Mouse (Mus musculus) megakaryocyte, adult 5-6 weeks (primary cell): ENCODE data around the gene Dclk1. TPM values are rescaled to one million over a fixed set of nuclear protein-coding genes. Genes with fewer than 3 reads are reported as not detected.

Experiments
- ATAC-seq: 2 replicates; pipeline ENCODE4 v1.8.0; 2016; ENCODE audit warnings: mild to moderate bottlenecking, inconsistent platforms; ENCODE audit not compliant: poor library complexity, severe bottlenecking
- total RNA-seq, 2 experiments: library from RNA; stranded (forward) in 1 of 2; stranded (reverse) in 1 of 2; fragments of 153-499, 151-499 nt in 1 of 2; fragments of 221-1000, 200-1000 nt in 1 of 2; gene quantifications; 2 replicates each; pipeline versions ENCODE4 v1.2.3 to v1.2.4; 2015 to 2017

The Dclk1 gene
- total RNA-seq, 2 experiments from 2014 or later, result not detected

DNA sequence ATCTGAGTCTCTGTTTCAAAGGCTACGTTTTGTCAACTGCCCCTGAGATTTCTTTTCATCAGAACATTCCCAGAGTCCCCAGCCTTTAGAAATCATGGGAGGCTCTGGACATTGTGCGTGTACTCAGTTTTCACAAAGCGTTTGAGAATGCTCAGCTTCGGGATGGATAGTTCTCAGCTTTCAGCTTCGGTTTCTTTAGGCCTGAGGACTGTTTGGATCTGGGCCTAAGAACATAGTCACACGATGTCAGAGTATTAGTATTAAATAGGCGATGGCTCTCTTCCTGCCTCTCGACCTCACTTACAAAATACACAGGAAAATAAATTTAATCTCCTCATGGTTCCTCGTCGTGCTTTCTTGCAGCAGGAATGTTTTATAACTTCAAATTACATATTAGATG lies 327.4 kb downstream of the Dclk1 start:
- no peak for ATAC-seq

DNA sequence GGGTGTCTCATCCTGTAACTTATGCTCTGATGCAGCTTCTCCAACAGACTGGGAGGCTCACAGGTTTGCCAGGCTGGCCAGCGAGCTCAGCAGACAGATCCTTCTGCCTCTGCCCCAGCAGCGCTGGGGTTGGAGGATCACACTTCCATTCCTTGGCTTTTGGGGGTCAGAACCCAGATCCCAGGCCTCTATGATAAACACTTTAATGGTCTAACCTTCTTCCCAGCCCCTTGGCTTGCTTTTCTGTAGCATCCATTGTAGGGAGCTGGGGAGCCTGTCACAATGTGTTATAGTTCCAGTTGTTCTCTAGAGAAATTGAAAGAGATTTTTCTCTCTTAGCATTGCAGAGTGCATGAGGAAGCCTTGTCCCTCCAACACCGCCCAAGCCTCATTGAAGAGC lies 328.9 kb downstream of the Dclk1 start:
- ATAC-seq, result no peak

DNA sequence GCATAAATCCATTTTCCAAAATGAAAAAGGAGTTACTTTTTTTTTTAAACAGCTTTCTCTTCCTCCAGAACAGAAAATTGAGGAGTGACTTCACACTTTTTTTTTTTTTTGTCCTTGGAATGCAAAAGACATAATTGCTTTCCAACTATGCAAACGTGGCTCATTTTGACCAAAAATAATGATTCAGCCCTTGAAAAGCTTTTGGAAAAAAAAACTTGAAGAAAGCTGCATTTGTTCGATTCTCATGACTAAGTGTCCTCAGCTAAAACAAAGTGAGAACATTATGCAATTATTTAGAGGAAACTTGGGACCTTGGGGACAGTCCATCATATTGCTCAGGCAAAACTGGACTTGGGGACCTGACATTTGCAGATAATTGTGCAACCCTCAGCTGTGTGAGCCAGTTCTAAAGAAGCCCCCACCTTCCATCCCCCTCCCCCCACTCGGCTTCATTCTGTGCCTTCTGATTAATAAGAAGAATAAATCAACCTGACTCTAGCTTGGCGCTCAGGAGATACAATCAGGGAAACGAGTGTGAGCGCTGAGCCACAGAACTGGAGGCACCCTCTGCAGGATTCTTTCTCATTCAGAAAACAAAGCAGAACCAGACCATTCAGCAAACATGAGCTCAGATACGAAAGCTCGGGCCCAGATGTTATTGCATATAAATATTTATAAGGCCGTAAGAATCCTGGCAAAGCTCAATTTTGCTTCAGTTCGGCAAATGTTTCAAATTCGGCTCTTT lies 329.6 kb downstream of the Dclk1 start:
- ATAC-seq, result no peak

DNA sequence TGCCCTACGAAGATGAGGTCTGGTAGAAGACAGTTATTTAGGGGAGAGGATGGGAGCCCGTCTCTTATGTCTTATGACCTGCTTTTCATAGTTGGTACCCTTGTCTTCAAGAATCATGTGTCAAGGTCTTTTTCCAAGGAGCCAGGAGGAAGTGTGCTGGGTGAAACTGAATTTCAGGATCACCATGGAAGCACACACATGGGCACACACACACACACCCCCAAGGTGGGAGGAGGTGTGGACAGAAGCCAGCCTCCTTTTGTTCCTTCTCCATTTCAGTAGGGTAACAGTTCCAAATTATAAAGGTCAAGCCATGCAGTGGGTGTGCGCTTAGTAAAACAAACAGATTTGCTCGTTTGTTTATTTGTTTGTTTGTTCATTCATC lies 330.1 kb downstream of the Dclk1 start:
- ATAC-seq, result no peak

DNA sequence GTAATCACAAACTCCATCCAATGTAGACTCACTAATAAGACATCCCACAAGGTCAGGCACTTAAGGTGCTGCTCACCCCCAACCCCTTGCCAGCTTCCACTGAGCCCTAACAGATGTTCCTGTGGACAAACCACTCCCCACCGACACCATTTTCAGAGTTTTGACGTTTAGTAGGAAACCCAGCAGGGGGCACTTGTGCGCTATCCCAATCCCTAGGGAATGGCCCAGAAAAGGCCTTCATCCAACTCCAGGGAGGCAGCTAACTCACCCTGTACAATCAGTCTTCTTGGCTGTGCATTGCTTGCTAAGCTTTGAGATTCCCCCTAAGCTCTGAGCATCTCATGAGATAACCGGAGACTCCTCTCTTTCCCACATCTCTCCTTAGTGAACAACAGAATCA lies 331.8 kb downstream of the Dclk1 start:
- no peak for ATAC-seq

DNA sequence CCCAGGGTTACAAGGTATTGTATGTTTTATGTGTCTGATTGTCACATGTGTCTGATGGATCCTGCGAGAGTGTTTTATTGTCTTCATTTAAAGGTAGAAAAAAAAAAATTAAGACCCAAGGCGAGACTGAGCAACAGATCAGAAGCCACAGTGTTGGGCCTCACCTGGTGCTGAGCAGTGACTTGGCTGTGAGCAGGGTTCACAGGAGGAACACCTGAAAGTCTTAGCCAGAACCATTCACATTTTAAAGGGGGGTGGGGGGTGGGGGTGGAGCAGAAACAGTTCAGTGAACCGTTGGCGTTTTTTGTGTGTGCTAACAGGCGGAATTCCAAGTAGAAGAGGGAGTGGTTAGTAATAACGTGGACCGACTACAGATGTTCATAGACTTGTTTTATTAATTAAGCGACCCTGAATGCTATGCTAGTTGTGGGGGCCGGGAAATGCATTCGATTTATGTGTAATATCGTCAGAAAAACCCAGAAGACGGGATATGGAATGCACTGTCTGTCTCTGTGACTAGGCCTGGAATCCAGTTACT lies 345.3 kb downstream of the Dclk1 start:
- no peak for ATAC-seq

DNA sequence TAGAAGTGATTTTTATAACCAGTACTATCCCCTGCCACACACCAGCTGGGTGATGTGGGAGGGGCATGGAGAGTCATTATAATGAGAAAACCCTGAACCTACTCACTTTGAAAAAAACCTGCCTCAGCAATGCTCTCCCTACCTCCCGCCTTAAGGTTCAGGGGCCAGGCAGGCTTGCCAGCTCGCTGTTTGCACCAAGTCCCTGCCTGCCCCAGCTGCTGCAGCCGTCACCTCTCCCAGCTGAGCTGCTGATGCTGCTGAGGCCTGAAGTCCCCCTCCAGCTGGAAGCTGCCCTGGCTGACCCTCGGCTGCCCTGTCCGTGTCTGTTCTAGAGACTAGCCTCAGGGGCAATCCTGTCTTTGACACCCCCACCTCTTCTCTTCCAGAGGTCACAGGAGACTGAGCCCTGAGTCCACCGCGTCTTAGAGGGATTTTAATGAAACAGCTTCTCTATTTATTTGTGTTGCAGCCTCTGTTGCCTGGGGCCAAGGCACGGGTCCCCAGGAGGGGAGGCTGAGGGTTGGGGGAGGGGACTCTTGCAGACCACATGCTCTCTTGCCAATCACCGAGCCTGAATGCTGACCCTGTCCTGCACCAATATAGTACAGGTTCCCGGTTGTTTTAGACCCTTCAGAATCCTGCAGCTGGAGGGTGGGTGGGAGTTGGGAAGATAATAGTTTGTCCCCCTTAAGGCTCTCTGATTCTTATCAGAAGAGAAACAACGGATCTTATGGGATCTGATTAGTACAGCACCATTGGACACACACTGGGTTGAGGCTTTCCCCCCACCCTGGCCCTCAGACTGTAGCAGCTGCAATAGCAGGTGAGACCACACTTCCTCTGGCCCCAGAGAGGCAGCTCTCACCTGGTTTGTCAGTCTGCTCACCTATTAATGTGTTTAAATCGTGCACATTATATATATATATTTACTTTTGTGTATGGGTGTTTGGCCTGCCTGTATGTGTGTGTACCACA lies 346.1 kb downstream of the Dclk1 start:
- no peak for ATAC-seq

Other genes starting within 250 kb of the Dclk1 start
- gene Ccna1, start 186.9 kb upstream of the Dclk1 start, total RNA-seq (2015), result not detected in 2 replicates
- not detected in 2 replicates for gene Ccna1, start 186.9 kb upstream of the Dclk1 start, total RNA-seq (2017)
- gene Spg20, start 130.3 kb upstream of the Dclk1 start, total RNA-seq (2015), result 6.0 and 7.0 TPM in 2 replicates
- gene Spg20, start 130.3 kb upstream of the Dclk1 start, total RNA-seq (2017), result 8.3 and 10.1 TPM in 2 replicates
- gene Ccdc169, start 105.0 kb upstream of the Dclk1 start, total RNA-seq (2015), result not detected in 2 replicates
- not detected in 2 replicates for gene Ccdc169, start 105.0 kb upstream of the Dclk1 start, total RNA-seq (2017)
- gene Sohlh2, start 60.3 kb upstream of the Dclk1 start, total RNA-seq (2015), result not detected in 2 replicates
- gene Sohlh2, start 60.3 kb upstream of the Dclk1 start, total RNA-seq (2017), result not detected in 2 replicates
- gene Gm21954, start 229.8 kb downstream of the Dclk1 start, total RNA-seq (2015), result not detected in 2 replicates
- gene Gm21954, start 229.8 kb downstream of the Dclk1 start, total RNA-seq (2017), result not detected in 2 replicates